Mouse (Mus musculus) lung, postnatal 0 days (tissue): ENCODE measurements at regions not wholly inside any gene's neighbourhood (a gene's known extent, or its start where the extent isn't known, plus 50 kb on each side); places are given as distances from the start of the nearest gene placed in this dataset.

ENCODE experiments used
- CTCF ChIP-seq: IDR thresholded peaks from 2 replicates; pipeline ENCODE4 v1.5.1; 2016; ENCODE audit warnings: antibody characterized with exemption, mild to moderate bottlenecking
- EP300 ChIP-seq: IDR thresholded peaks from 2 replicates; pipeline ENCODE4 v1.6.1; 2016; ENCODE audit warnings: antibody characterized with exemption, mild to moderate bottlenecking, control low read depth

DNA sequence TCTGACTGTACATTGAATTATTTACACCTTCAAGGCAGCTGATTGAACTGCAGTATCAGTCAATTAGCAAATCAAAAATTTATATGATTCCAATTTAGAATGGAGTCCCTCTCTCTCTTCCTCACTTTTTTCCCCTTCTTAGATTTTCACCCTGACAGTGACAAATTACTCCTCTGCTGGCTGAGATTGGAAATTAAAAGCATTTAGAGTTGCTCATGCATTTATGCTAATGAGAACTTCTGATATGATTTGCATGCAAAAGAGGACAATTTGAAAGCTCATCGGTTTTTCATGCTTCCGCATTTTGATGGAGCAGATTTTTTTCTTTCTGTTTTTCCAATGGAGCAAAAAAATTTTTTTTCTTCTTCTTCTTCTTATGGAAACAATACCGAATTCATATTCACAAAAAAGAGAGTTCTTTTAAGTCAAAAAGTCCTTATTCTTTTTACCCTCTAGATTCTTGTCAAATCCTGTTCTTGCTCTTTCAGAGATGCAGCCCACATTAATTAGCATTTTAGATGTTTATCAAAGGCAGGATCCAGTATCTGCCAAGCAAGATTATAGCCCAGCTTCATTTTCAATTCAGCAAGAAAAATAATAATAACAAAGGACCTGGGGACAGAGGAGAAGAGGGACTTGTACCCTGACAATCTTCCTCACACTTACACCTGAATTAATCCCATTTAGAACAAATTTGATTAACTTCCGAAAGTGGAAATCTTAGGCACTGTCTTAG lies 173.6 kb upstream of the Nox3 start:
- TF ChIP-seq EP300 (no peak), CTCF (no peak)
